Mouse (Mus musculus) forebrain, postnatal 0 days (tissue): ENCODE results near the gene Aldh1l1. TPM values are rescaled to one million over a fixed set of nuclear protein-coding genes. Genes with fewer than 3 reads are reported as not detected.
"Not testable (repeated sequence)": the region's sequence is repeated elsewhere in the genome, so short reads cannot be mapped to it uniquely, and the experiment has no call there.

Experiments
- ATAC-seq: fragments of 200-750 bp; cut with Nextera tagmentation; 2 replicates; pipeline ENCODE4 v1.8.0; 2017; ENCODE audit warnings: mild to moderate bottlenecking, moderate library complexity
- DNase-seq: peaks from one replicate; pipeline ENCODE4 v3.0.0-alpha.2; 2015
- H3K27ac ChIP-seq: fragments of 300-500 bp; sonication (generic); 2 replicates; pipeline ENCODE4 v1.5.1; 2014; ENCODE audit warnings: low read depth, mild to moderate bottlenecking, antibody characterized with exemption, low read length, moderate library complexity, mixed read lengths
- H3K27me3 ChIP-seq: fragments of 300-500 bp; sonication (generic); 2 replicates; pipeline ENCODE4 v1.6.1; 2014; ENCODE audit warnings: mild to moderate bottlenecking, low read length, mixed read lengths; ENCODE audit not compliant: insufficient read depth
- H3K36me3 ChIP-seq: fragments of 300-500 bp; sonication (generic); 2 replicates; pipeline ENCODE4 v1.6.1; 2014; ENCODE audit warnings: mild to moderate bottlenecking, moderate library complexity; ENCODE audit not compliant: insufficient read depth
- H3K4me1 ChIP-seq: fragments of 300-500 bp; sonication (generic); 2 replicates; pipeline ENCODE4 v1.6.1; 2014; ENCODE audit warnings: antibody characterized with exemption; ENCODE audit not compliant: insufficient read depth
- H3K4me2 ChIP-seq: fragments of 300-500 bp; sonication (generic); 2 replicates; pipeline ENCODE4 v1.6.1; 2014; ENCODE audit warnings: low read depth, mild to moderate bottlenecking, moderate library complexity
- H3K4me3 ChIP-seq: fragments of 300-500 bp; sonication (generic); 2 replicates; pipeline ENCODE4 v1.5.1; 2014; ENCODE audit warnings: low read depth, low read length, mixed read lengths
- H3K9ac ChIP-seq: fragments of 300-500 bp; sonication (generic); 2 replicates; pipeline ENCODE4 v1.6.1; 2014; ENCODE audit warnings: mild to moderate bottlenecking
- H3K9me3 ChIP-seq: fragments of 300-500 bp; sonication (generic); 2 replicates; pipeline ENCODE4 v1.6.1; 2016; ENCODE audit warnings: low read length
- CTCF ChIP-seq: sonication (generic); IDR thresholded peaks from 2 replicates; pipeline ENCODE4 v1.5.1; 2016; ENCODE audit warnings: antibody characterized with exemption, control low read depth, low read depth
- WGBS: fragments of 180-500 bp; shearing (Covaris S2); extraction: QIAGEN DNeasy Blood & Tissue Kit; methylation state at CpG from one replicate; pipeline ENCODE4 v1.1.7; 2014; 5-methylcytosine and 5-hydroxymethylcytosine counted together
- polyA plus RNA-seq: library from polyadenylated mRNA; unstranded; fragments of >200 nt; fragmentation: Nextera tagmentation; extraction: Ambion mirVana; gene quantifications from 2 replicates; pipeline ENCODE4 v1.2.1, GENCODE M21; 2015
- total RNA-seq: library from RNA; depleted of rRNA; stranded (reverse); fragments of >200 nt; gene quantifications from 2 replicates; pipeline ENCODE4 v1.2.3, GENCODE M21; 2014

Gene Aldh1l1
- total and polyA plus RNA-seq, 2 experiments from 2014 or later = 67.8 to 71.3 TPM

GRCm38 (mm10) chr6:90624733-90625132 lies 138.5 kb downstream of the Aldh1l1 start:
- Histone ChIP-seq H3K4me2 (no peak overlapping the region), H3K27ac (no peak overlapping the region), H3K4me3 (no peak overlapping the region), H3K36me3 (no peaks in the 10 kb centered on the region), H3K9ac (no peak overlapping the region), H3K4me1 (no peaks in the 10 kb centered on the region), H3K27me3 (no peaks in the 10 kb centered on the region), H3K9me3 (no peaks in the 10 kb centered on the region)
- no peak for ATAC-seq
- no peak for DNase-seq
- TF ChIP-seq CTCF = no peak
- 81% methylated on average over 11 of the region's 11 CpGs for WGBS

- H3K36me3 ChIP-seq = no peaks in the 10 kb centered on the region
- TF ChIP-seq CTCF = 0 out of 2 replicates have a peak, but pooled peaks have one; percentile 14
- H3K4me3 ChIP-seq = no peak overlapping the region
- ATAC-seq (no peak), DNase-seq (no peak)
- H3K9me3 ChIP-seq = no peaks in the 10 kb centered on the region
- no peak overlapping the region for H3K9ac ChIP-seq
- no peaks in the 10 kb centered on the region for H3K4me1 ChIP-seq
- H3K27me3 ChIP-seq = no peaks in the 10 kb centered on the region
- no peak overlapping the region for H3K27ac ChIP-seq
- no peak overlapping the region for H3K4me2 ChIP-seq
- WGBS = 75% methylated on average over 7 of the region's 7 CpGs
These were observed 139.2 kb downstream of the Aldh1l1 start for GRCm38 (mm10) chr6:90625207-90625994.

- no peaks in the 10 kb centered on the region for H3K27me3 ChIP-seq
- H3K4me3 ChIP-seq = no peak overlapping the region
- 86% methylated on average over 4 of the region's 4 CpGs for WGBS
- no peak overlapping the region for H3K4me2 ChIP-seq
- DNase-seq = no peak
- no peaks in the 10 kb centered on the region for H3K9me3 ChIP-seq
- ATAC-seq = no peak
- H3K9ac ChIP-seq = no peak overlapping the region
- no peak for TF ChIP-seq CTCF
- no peaks in the 10 kb centered on the region for H3K4me1 ChIP-seq
- no peaks in the 10 kb centered on the region for H3K36me3 ChIP-seq
- no peak overlapping the region for H3K27ac ChIP-seq
These were observed 141.3 kb downstream of the Aldh1l1 start for GRCm38 (mm10) chr6:90627556-90627955.

DNA sequence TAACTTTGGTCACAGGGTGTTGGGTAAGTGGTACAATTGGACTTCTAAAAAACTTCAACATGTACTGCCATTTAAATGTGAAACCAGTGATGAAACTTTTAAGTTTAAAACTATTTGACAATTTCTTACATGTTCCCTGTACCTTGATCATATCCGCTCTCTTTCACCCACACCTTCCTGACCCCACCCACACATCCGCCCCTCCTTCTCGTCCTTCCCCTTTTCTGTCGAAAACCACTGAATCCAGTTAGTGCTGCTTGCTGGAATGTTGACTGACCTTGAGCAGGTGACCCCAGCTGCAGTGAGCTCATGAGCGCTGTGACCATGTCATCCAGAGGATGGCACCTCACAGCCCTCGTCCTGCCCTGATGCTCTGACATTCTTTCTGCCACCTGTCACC lies 143.3 kb downstream of the Aldh1l1 start:
- Histone ChIP-seq H3K4me1 (no peaks in the 10 kb centered on the region), H3K4me3 (no peak overlapping the region), H3K36me3 (no peaks in the 10 kb centered on the region), H3K4me2 (no peak overlapping the region), H3K27me3 (no peaks in the 10 kb centered on the region), H3K27ac (no peak overlapping the region), H3K9ac (no peak overlapping the region), H3K9me3 (no peaks in the 10 kb centered on the region)
- no peak for TF ChIP-seq CTCF
- no peak for ATAC-seq
- DNase-seq = no peak
- WGBS = 89% methylated on average over 6 of the region's 6 CpGs

GRCm38 (mm10) chr6:90630427-90630826 lies 144.2 kb downstream of the Aldh1l1 start:
- TF ChIP-seq CTCF = no peak
- ATAC-seq (no peak), DNase-seq (no peak)
- 94% methylated on average over 7 of the region's 7 CpGs for WGBS
- H3K9me3 ChIP-seq = no peaks in the 10 kb centered on the region
- no peaks in the 10 kb centered on the region for H3K4me1 ChIP-seq
- no peak overlapping the region for H3K9ac ChIP-seq
- H3K4me2 ChIP-seq = no peak overlapping the region
- no peak overlapping the region for H3K27ac ChIP-seq
- H3K27me3 ChIP-seq = no peaks in the 10 kb centered on the region
- H3K4me3 ChIP-seq = no peak overlapping the region
- no peaks in the 10 kb centered on the region for H3K36me3 ChIP-seq

- TF ChIP-seq CTCF = 0 out of 2 replicates have a peak, but pooled peaks have one; percentile 22
- not testable (repeated sequence) for ATAC-seq, H3K27ac ChIP-seq, H3K9me3 ChIP-seq, H3K36me3 ChIP-seq, H3K4me3 ChIP-seq, H3K4me2 ChIP-seq, H3K27me3 ChIP-seq, H3K4me1 ChIP-seq, H3K9ac ChIP-seq, DNase-seq
- WGBS = 77% methylated on average over 3 of the region's 3 CpGs
These were observed 146.3 kb downstream of the Aldh1l1 start for GRCm38 (mm10) chr6:90632526-90632925.

DNA sequence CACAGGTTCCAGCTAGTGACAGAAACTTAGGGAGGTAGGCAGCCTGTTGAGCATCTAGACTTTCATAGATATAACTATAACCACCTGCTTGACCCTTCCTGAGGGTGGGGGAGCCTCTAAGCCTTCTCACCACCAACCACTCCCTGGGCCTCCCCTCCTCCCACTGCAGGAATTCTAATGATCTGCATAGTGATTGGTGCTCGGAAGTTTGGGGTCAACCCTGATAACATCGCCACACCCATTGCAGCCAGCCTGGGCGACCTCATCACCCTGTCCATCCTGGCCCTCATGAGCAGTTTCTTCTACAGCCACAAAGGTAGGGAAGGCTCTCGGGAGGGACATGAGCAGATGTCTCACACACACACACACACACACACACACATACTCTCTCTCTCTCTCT lies 148.9 kb downstream of the Aldh1l1 start:
- ATAC-seq = no peak
- DNase-seq = no peak
- Histone ChIP-seq H3K4me1 (no peaks in the 10 kb centered on the region), H3K27me3 (no peaks in the 10 kb centered on the region), H3K27ac (no peak overlapping the region), H3K36me3 (no peaks in the 10 kb centered on the region), H3K9ac (no peak overlapping the region), H3K9me3 (no peaks in the 10 kb centered on the region), H3K4me3 (no peak overlapping the region), H3K4me2 (no peak overlapping the region)
- WGBS = 54% methylated on average over 4 of the region's 4 CpGs
- no peak for TF ChIP-seq CTCF
